ENCODE assay signal across 9 mouse cellular contexts in the genomic region with DNA sequence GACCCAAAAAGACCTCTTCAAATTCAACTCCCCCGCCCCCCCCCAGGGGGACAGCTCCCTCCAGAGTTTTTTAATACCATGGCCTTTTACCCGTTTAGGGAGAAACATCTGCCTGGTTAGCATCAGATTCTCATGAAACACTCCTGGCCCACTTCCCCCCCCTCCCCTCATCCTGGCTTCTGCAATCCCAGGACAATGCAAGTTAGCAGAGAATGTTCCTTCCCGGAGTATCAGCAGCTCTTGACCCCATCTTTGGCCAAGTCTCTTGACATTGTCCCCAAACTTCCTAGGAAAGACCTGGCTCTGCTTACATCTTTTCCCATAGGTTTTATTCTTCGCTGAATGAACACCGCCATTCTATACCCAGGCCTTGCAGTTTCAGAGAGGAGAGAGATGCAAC. TPM values are rescaled to one million over a fixed set of nuclear protein-coding genes. Genes with fewer than 3 reads are reported as not detected.
DNase-seq lines count a peak whose midpoint lies in the region; ATAC-seq and TF ChIP-seq lines count a peak whose summit lies in the region.
"Had no signal": no experiment of that assay in that cellular context is flagged by ENCODE, and none has a peak within 500 bp of the region (broad histone marks: within the 10 kb centered on the region; RNA-seq: fewer than 3 reads in every experiment).

No protein-coding gene starts in this region.

- intact Hi-C loops in heart, postnatal 36 days (cut with DNase I) = loop anchor here (5.0 kb wide), 1 partner anchor 229 kb away; the partner anchor contains the start of gene Rpl28

- 51% methylated on average over 5 of the region's 5 CpGs for WGBS in heart, embryonic 14.5 days
- 54% methylated on average over 5 of the region's 5 CpGs for WGBS in hindbrain, embryonic 11.5 days
- 46% methylated on average over 5 of the region's 5 CpGs for WGBS in midbrain, embryonic 11.5 days

- peak overlapping the region; percentile 79 to 86 for H3K4me3 ChIP-seq in heart, embryonic 14.5 days (ENCODE audit: control insufficient read depth in 1 of 2, insufficient read depth in 1 of 2, low read depth in 1 of 2, low read length in 2 of 2)
- peak overlapping the region; percentile 92 to 93 for H3K4me3 ChIP-seq in MEL (ENCODE audit: control insufficient read depth in 1 of 2, insufficient read depth in 1 of 2, low read depth in 2 of 2, low read length in 2 of 2)
- H3K4me3 ChIP-seq in hindbrain, embryonic 11.5 days (ENCODE audit: low read depth, low read length) = peak overlapping the region; percentile 87
- peak overlapping the region; percentile 87 for H3K4me3 ChIP-seq in midbrain, embryonic 11.5 days (ENCODE audit: low read depth, low read length)

- no peaks in the 10 kb centered on the region for H3K27me3 ChIP-seq in heart, embryonic 14.5 days (ENCODE audit: control insufficient read depth, insufficient read depth, low read length)
- H3K27me3 ChIP-seq in MEL (ENCODE audit: control insufficient read depth in 1 of 2, insufficient read depth in 2 of 2, low read length in 2 of 2) = no peaks in the 10 kb centered on the region
- H3K27me3 ChIP-seq in hindbrain, embryonic 11.5 days (ENCODE audit: control insufficient read depth, insufficient read depth, low read length) = no peaks in the 10 kb centered on the region
- no peaks in the 10 kb centered on the region for H3K27me3 ChIP-seq in midbrain, embryonic 11.5 days (ENCODE audit: control insufficient read depth, insufficient read depth, low read length)
- H3K27me3 ChIP-seq: Patski had no signal

- peak overlapping the region; percentile 80 for H3K4me2 ChIP-seq in heart, embryonic 14.5 days (ENCODE audit: low read length)
- H3K4me2 ChIP-seq in hindbrain, embryonic 11.5 days (replicated peaks; ENCODE audit: low read depth, low read length) = peak overlapping the region; percentile 81
- H3K4me2 ChIP-seq in midbrain, embryonic 11.5 days = peak overlapping the region; percentile 83

- peak overlapping the region; percentile 97 for H3K9ac ChIP-seq in heart, embryonic 14.5 days (ENCODE audit: low read length)
- H3K9ac ChIP-seq in MEL (ENCODE audit: control insufficient read depth, low read depth, low read length, poor library complexity, severe bottlenecking) = peak overlapping the region; percentile 98
- H3K9ac ChIP-seq in hindbrain, embryonic 11.5 days (ENCODE audit: low read depth, low read length) = peak overlapping the region; percentile 96
- H3K9ac ChIP-seq in midbrain, embryonic 11.5 days (ENCODE audit: low read length) = peak overlapping the region; percentile 98

- no peak for TF ChIP-seq CTCF in MEL (IDR thresholded peaks at IDR 0.05 in 2 of 3, conservative IDR thresholded peaks at IDR 0.05 in 1 of 3; ENCODE audit: control insufficient read depth in 1 of 3, insufficient read depth in 1 of 3, low read depth in 2 of 3, low read length in 3 of 3, poor library complexity in 1 of 3, severe bottlenecking in 1 of 3)

- TF ChIP-seq POLR2A in MEL (IDR thresholded peaks at IDR 0.05; ENCODE audit: control insufficient read depth in 1 of 2, insufficient read depth in 1 of 2, low read depth in 1 of 2, low read length in 2 of 2, poor library complexity in 1 of 2) = no peak

- no peak for DNase-seq in heart, postnatal 36 days
- DNase-seq in MEL (ENCODE audit: low read depth, low spot score) = no peak
- no peak for DNase-seq in hindbrain, embryonic 11.5 days (ENCODE audit: low spot score)
- DNase-seq in midbrain, embryonic 11.5 days (ENCODE audit: low spot score, missing footprints) = peak; percentile 82
- no peak for DNase-seq in adrenal gland, postnatal 4 days (ENCODE audit: low spot score in 2 of 2)
- DNase-seq in adrenal gland, adult 8-10 months = no peak
- no peak for DNase-seq in spleen, postnatal 4 days (ENCODE audit: low spot score in 2 of 2)

- H3K9me3 ChIP-seq in heart, embryonic 14.5 days (ENCODE audit: control insufficient read depth, low read length) = no peaks in the 10 kb centered on the region
- H3K9me3 ChIP-seq in MEL (replicated peaks; ENCODE audit: insufficient read depth, low read length) = no peaks in the 10 kb centered on the region
- no peaks in the 10 kb centered on the region for H3K9me3 ChIP-seq in hindbrain, embryonic 11.5 days (ENCODE audit: control insufficient read depth, low read length)
- no peaks in the 10 kb centered on the region for H3K9me3 ChIP-seq in midbrain, embryonic 11.5 days (ENCODE audit: control insufficient read depth, low read length)

- H3K27ac ChIP-seq in heart, embryonic 14.5 days (replicated peaks in 1 of 2; ENCODE audit: control insufficient read depth in 1 of 2, insufficient read depth in 1 of 2, low read depth in 2 of 2, low read length in 2 of 2) = peak overlapping the region; percentile 76 to 97; a peak in 3 of 4 replicates
- peak overlapping the region; percentile 96 for H3K27ac ChIP-seq in MEL (ENCODE audit: control insufficient read depth, low read depth, low read length)
- H3K27ac ChIP-seq in hindbrain, embryonic 11.5 days (ENCODE audit: low read depth, low read length) = no peak overlapping the region
- H3K27ac ChIP-seq in midbrain, embryonic 11.5 days (ENCODE audit: low read depth, low read length) = no peak overlapping the region

- no peak for TF ChIP-seq RAD21 in MEL (IDR thresholded peaks at IDR 0.05; ENCODE audit: low read depth, low read length)

- peaks cover 23% of the 10 kb centered on the region for H3K79me2 ChIP-seq in MEL (ENCODE audit: control insufficient read depth, insufficient read depth, low read length, poor library complexity)

- TF ChIP-seq EP300 in MEL (IDR thresholded peaks at IDR 0.05; ENCODE audit: low read depth in 1 of 2, low read length in 2 of 2) = no peak

- peaks cover 4 to 10% of the 10 kb centered on the region in 2 experiments for H3K4me1 ChIP-seq in heart, embryonic 14.5 days (ENCODE audit: control insufficient read depth in 2 of 2, insufficient read depth in 2 of 2, low read length in 2 of 2)
- H3K4me1 ChIP-seq in MEL (ENCODE audit: control insufficient read depth in 1 of 2, insufficient read depth in 2 of 2, low read length in 2 of 2) = peaks cover 7 to 33% of the 10 kb centered on the region in 2 experiments; a peak in 3 of 4 replicates
- 0 out of 2 replicates have a peak, but pooled peaks cover 2% of the 10 kb centered on the region for H3K4me1 ChIP-seq in hindbrain, embryonic 11.5 days (replicated peaks; ENCODE audit: control insufficient read depth, insufficient read depth, low read length)
- H3K4me1 ChIP-seq in midbrain, embryonic 11.5 days (ENCODE audit: control insufficient read depth, insufficient read depth, low read length) = peaks cover 8% of the 10 kb centered on the region; the same call in 1 of the 2 replicates

- peaks cover 51% of the 10 kb centered on the region for H3K36me3 ChIP-seq in heart, embryonic 14.5 days (ENCODE audit: control insufficient read depth, insufficient read depth, low read length)
- peaks cover 0 to 33% of the 10 kb centered on the region in 2 experiments; a peak in 3 of 4 replicates for H3K36me3 ChIP-seq in MEL (ENCODE audit: control insufficient read depth in 1 of 2, insufficient read depth in 2 of 2, low read length in 2 of 2)
- peaks cover 4% of the 10 kb centered on the region; the same call in 1 of the 2 replicates for H3K36me3 ChIP-seq in hindbrain, embryonic 11.5 days (ENCODE audit: control insufficient read depth, insufficient read depth, low read length)
- no peaks in the 10 kb centered on the region; the same call in 1 of the 2 replicates for H3K36me3 ChIP-seq in midbrain, embryonic 11.5 days (ENCODE audit: control insufficient read depth, insufficient read depth, low read length)

- no peak for ATAC-seq in heart, embryonic 14.5 days (ENCODE audit: insufficient number of reproducible peaks, insufficient read depth, low FRiP score, low read depth)
- no peak for ATAC-seq in hindbrain, embryonic 11.5 days (ENCODE audit: low FRiP score)
- ATAC-seq in midbrain, embryonic 11.5 days (ENCODE audit: low FRiP score) = no peak

RNA-seq across cellular contexts. Expression of gene Ccdc106, which starts 0.8 kb away (rescaled TPM):
- 0.73 and 1.9 TPM in 2 replicates for polyA plus RNA-seq in heart, embryonic 14.5 days (2014; fragmentation: Nextera tagmentation; extraction: Ambion mirVana)
- total RNA-seq in heart, postnatal 36 days (2021) = not detected
- 0.39 and 0.50 TPM in 2 replicates for total RNA-seq in MEL (2012; rRNA removed)
- under 1 TPM in 1 of 2 experiments, not detected in 1; 0.82 TPM for polyA plus RNA-seq in MEL (2012; ENCODE audit: insufficient read depth in 1 of 2, insufficient read length in 2 of 2, low read depth in 1 of 2, low replicate concordance in 2 of 2, missing spikeins in 1 of 2)
- polyA plus RNA-seq in hindbrain, embryonic 11.5 days (2014; fragmentation: Nextera tagmentation; extraction: Ambion mirVana) = 7.2 and 8.6 TPM in 2 replicates
- 4.0 and 5.0 TPM in 2 replicates for polyA plus RNA-seq in midbrain, embryonic 11.5 days (2014; fragmentation: Nextera tagmentation; extraction: Ambion mirVana)
- total RNA-seq in adrenal gland, postnatal 4 days (2021) = 1 to 10 TPM; 2.7 to 4.4 TPM
- total RNA-seq in adrenal gland, adult 8-10 months (2022) = 1 to 10 TPM; 2.9 to 5.6 (median 3.8) TPM

RNA-seq across cellular contexts. Expression of gene Zfp865, which starts 1.0 kb away (rescaled TPM):
- polyA plus RNA-seq in heart, embryonic 14.5 days (2014; fragmentation: Nextera tagmentation; extraction: Ambion mirVana) = 4.4 and 4.9 TPM in 2 replicates
- 10 to 100 TPM; 14.1 to 14.9 TPM for total RNA-seq in heart, postnatal 36 days (2021)
- 12.2 and 12.7 TPM in 2 replicates for total RNA-seq in MEL (2012; rRNA removed)
- 10 to 100 TPM in 1 of 2 experiments, not detected in 1; 34.6 TPM for polyA plus RNA-seq in MEL (2012; ENCODE audit: insufficient read depth in 1 of 2, insufficient read length in 2 of 2, low read depth in 1 of 2, low replicate concordance in 2 of 2, missing spikeins in 1 of 2)
- 5.7 and 8.6 TPM in 2 replicates for polyA plus RNA-seq in hindbrain, embryonic 11.5 days (2014; fragmentation: Nextera tagmentation; extraction: Ambion mirVana)
- polyA plus RNA-seq in midbrain, embryonic 11.5 days (2014; fragmentation: Nextera tagmentation; extraction: Ambion mirVana) = 4.8 and 5.1 TPM in 2 replicates
- 10 to 100 TPM; 40.1 to 41.8 TPM for total RNA-seq in adrenal gland, postnatal 4 days (2021)
- total RNA-seq in adrenal gland, adult 8-10 months (2022) = 10 to 100 TPM; 25.0 to 38.6 (median 30.3) TPM

RNA-seq across cellular contexts. Expression of gene Gm44973, which starts 5.9 kb away (rescaled TPM):
- polyA plus RNA-seq in heart, embryonic 14.5 days (2014; fragmentation: Nextera tagmentation; extraction: Ambion mirVana) = 0.34 TPM in 1 of 2 replicates, not detected in the other
- total RNA-seq in heart, postnatal 36 days (2021) = not detected
- not detected in 2 replicates for total RNA-seq in MEL (2012; rRNA removed)
- 1 to 10 TPM in 1 of 2 experiments, not detected in 1; 7.9 TPM for polyA plus RNA-seq in MEL (2012; ENCODE audit: insufficient read depth in 1 of 2, insufficient read length in 2 of 2, low read depth in 1 of 2, low replicate concordance in 2 of 2, missing spikeins in 1 of 2)
- polyA plus RNA-seq in hindbrain, embryonic 11.5 days (2014; fragmentation: Nextera tagmentation; extraction: Ambion mirVana) = 0.19 and 1.8 TPM in 2 replicates
- polyA plus RNA-seq in midbrain, embryonic 11.5 days (2014; fragmentation: Nextera tagmentation; extraction: Ambion mirVana) = 0.34 TPM in 1 of 2 replicates, not detected in the other
- not detected for total RNA-seq in adrenal gland, postnatal 4 days (2021)
- 1 to 10 TPM in 1 of 4 experiments, not detected in 3; 1.5 TPM for total RNA-seq in adrenal gland, adult 8-10 months (2022)

RNA-seq across cellular contexts. Expression of gene Fiz1, which starts 6.7 kb away (rescaled TPM):
- polyA plus RNA-seq in heart, embryonic 14.5 days (2014; fragmentation: Nextera tagmentation; extraction: Ambion mirVana) = 23.4 and 23.8 TPM in 2 replicates
- total RNA-seq in heart, postnatal 36 days (2021) = 10 to 100 TPM; 17.0 to 21.6 TPM
- total RNA-seq in MEL (2012; rRNA removed) = 27.5 and 28.1 TPM in 2 replicates
- 10 to 100 TPM in 1 of 2 experiments, not detected in 1; 56.5 TPM for polyA plus RNA-seq in MEL (2012; ENCODE audit: insufficient read depth in 1 of 2, insufficient read length in 2 of 2, low read depth in 1 of 2, low replicate concordance in 2 of 2, missing spikeins in 1 of 2)
- 38.2 and 43.2 TPM in 2 replicates for polyA plus RNA-seq in hindbrain, embryonic 11.5 days (2014; fragmentation: Nextera tagmentation; extraction: Ambion mirVana)
- 42.4 and 49.4 TPM in 2 replicates for polyA plus RNA-seq in midbrain, embryonic 11.5 days (2014; fragmentation: Nextera tagmentation; extraction: Ambion mirVana)
- total RNA-seq in adrenal gland, postnatal 4 days (2021) = 10 to 100 TPM; 39.6 to 40.5 TPM
- 10 to 100 TPM; 18.9 to 25.7 (median 23.3) TPM for total RNA-seq in adrenal gland, adult 8-10 months (2022)

RNA-seq across cellular contexts. Expression of gene Zfp524, which starts 7.0 kb away (rescaled TPM):
- polyA plus RNA-seq in heart, embryonic 14.5 days (2014; fragmentation: Nextera tagmentation; extraction: Ambion mirVana) = 12.6 and 13.6 TPM in 2 replicates
- 10 to 100 TPM in 1 of 2 experiments, 1 to 10 TPM in 1; 9.7 to 10.4 TPM for total RNA-seq in heart, postnatal 36 days (2021)
- total RNA-seq in MEL (2012; rRNA removed) = 9.2 and 9.4 TPM in 2 replicates
- polyA plus RNA-seq in MEL (2012; ENCODE audit: insufficient read depth in 1 of 2, insufficient read length in 2 of 2, low read depth in 1 of 2, low replicate concordance in 2 of 2, missing spikeins in 1 of 2) = 10 to 100 TPM in 1 of 2 experiments, not detected in 1; 12.7 TPM
- polyA plus RNA-seq in hindbrain, embryonic 11.5 days (2014; fragmentation: Nextera tagmentation; extraction: Ambion mirVana) = 7.5 and 10.6 TPM in 2 replicates
- 7.6 and 9.2 TPM in 2 replicates for polyA plus RNA-seq in midbrain, embryonic 11.5 days (2014; fragmentation: Nextera tagmentation; extraction: Ambion mirVana)
- total RNA-seq in adrenal gland, postnatal 4 days (2021) = 10 to 100 TPM; 10.6 to 11.1 TPM
- 10 to 100 TPM; 10.0 to 15.2 (median 12.0) TPM for total RNA-seq in adrenal gland, adult 8-10 months (2022)

Comparison
In these comparisons a context has a peak if more than half of its experiments do, and no peak if none do; other contexts are left out.
1. H3K27ac ChIP-seq: peak in heart, embryonic 14.5 days (2 of 2) and MEL (single experiment); none in hindbrain, embryonic 11.5 days (single experiment) and midbrain, embryonic 11.5 days (single experiment).
2. Peak in every context shown above with its lines, with median percentiles within 50 percentile points of each other: H3K4me2 ChIP-seq, H3K4me3 ChIP-seq and H3K9ac ChIP-seq.